Mouse (Mus musculus): ENCODE results near the gene Mrps27. TPM values are rescaled to one million over a fixed set of nuclear protein-coding genes. Genes with fewer than 3 reads are reported as not detected.

Mrps27 gene
- total and polyA plus RNA-seq, 3 experiments: 32.6 to 64.8 (median 46.8) TPM

GRCm38 (mm10) chr13:99369103-99369502 is 24.5 kb downstream of the Mrps27 start:
- H3K27me3 ChIP-seq (replicated peaks): no peaks in the 10 kb centered on the region
- H3K4me2 ChIP-seq (ENCODE audit: insufficient read depth, low read depth, poor library complexity, severe bottlenecking): no peak overlapping the region
- no peak overlapping the region for H3K9ac ChIP-seq (ENCODE audit: insufficient read depth, low read depth)
- TF ChIP-seq TCF12 (IDR thresholded peaks at IDR 0.05; ENCODE audit: low read depth, low read length): no peak
- TF ChIP-seq MEF2A (IDR thresholded peaks at IDR 0.05; ENCODE audit: borderline replicate concordance, low read depth, low read length): no peak
- no peak for TF ChIP-seq ELF1 (IDR thresholded peaks at IDR 0.05; ENCODE audit: low read depth, low read length)
- no peak for TF ChIP-seq IRF4 (IDR thresholded peaks at IDR 0.05; ENCODE audit: low read depth, low read length)
- TF ChIP-seq KAT2A (IDR thresholded peaks at IDR 0.05; ENCODE audit: insufficient replicate concordance, low read length): no peak
- no peak for TF ChIP-seq CHD1 (IDR thresholded peaks at IDR 0.05; ENCODE audit: low read depth, low read length)
- no peak for TF ChIP-seq HCFC1 (IDR thresholded peaks at IDR 0.05; ENCODE audit: low read depth, low read length)
- no peak for TF ChIP-seq RAD21 (IDR thresholded peaks at IDR 0.05; ENCODE audit: low read depth, low read length)
- TF ChIP-seq MAX (IDR thresholded peaks at IDR 0.05; ENCODE audit: low read length): no peak
- no peak for TF ChIP-seq ETS1 (conservative IDR thresholded peaks at IDR 0.05; ENCODE audit: low read depth, low read length)
- no peak for TF ChIP-seq USF2 (conservative IDR thresholded peaks at IDR 0.05; ENCODE audit: low read depth, low read length)
- no peak for TF ChIP-seq ZMIZ1 (IDR thresholded peaks at IDR 0.05; ENCODE audit: low read depth, low read length)
- TF ChIP-seq ZKSCAN1 (IDR thresholded peaks at IDR 0.05; ENCODE audit: borderline replicate concordance, low read depth, low read length): no peak
- no peak for TF ChIP-seq JUN (IDR thresholded peaks at IDR 0.05; ENCODE audit: insufficient read depth, low read depth, low read length)
- TF ChIP-seq USF1 (IDR thresholded peaks at IDR 0.05; ENCODE audit: low read depth, low read length): no peak
- TF ChIP-seq NELFE (IDR thresholded peaks at IDR 0.05; ENCODE audit: low read depth, low read length): no peak
- no peak for TF ChIP-seq PAX5 (IDR thresholded peaks at IDR 0.05; ENCODE audit: low read length)
- TF ChIP-seq CHD2 (IDR thresholded peaks at IDR 0.05; ENCODE audit: low read length): no peak
- no peaks in the 10 kb centered on the region for H3K9me3 ChIP-seq (replicated peaks; ENCODE audit: low read length)
- H3K36me3 ChIP-seq (replicated peaks in 1 of 2; ENCODE audit: control insufficient read depth in 1 of 2, insufficient read depth in 1 of 2, low read length in 1 of 2): peaks cover 23 to 79% of the 10 kb centered on the region in 2 experiments
- peaks cover 0 to 14% of the 10 kb centered on the region in 2 experiments; a peak in 2 of 4 replicates for H3K4me1 ChIP-seq (ENCODE audit: control insufficient read depth in 1 of 2, insufficient read depth in 2 of 2)
- H3K4me3 ChIP-seq (replicated peaks in 1 of 3; ENCODE audit: low read depth in 2 of 3, low read length in 2 of 3, poor library complexity in 1 of 3): no peak overlapping the region
- H3K27ac ChIP-seq (ENCODE audit: insufficient read depth, low read depth): no peak overlapping the region
- DNase-seq (ENCODE audit: extremely low read depth): no peak
- in situ Hi-C loops (cut with MboI; ENCODE audit: low pct_ligation_motif_present, low pct_unique_long_range_greater_than_20kb, low sequenced_read_pairs): no loop called here
- dilution Hi-C loops (cut with MboI; ENCODE audit: extremely low pct_ligation_motif_present, extremely low pct_unique_long_range_greater_than_20kb, low sequenced_read_pairs): no loop called here
- no peaks in the 10 kb centered on the region for H3K79me2 ChIP-seq (replicated peaks; ENCODE audit: control insufficient read depth, extremely low read depth, insufficient read depth, poor library complexity, severe bottlenecking)

DNA sequence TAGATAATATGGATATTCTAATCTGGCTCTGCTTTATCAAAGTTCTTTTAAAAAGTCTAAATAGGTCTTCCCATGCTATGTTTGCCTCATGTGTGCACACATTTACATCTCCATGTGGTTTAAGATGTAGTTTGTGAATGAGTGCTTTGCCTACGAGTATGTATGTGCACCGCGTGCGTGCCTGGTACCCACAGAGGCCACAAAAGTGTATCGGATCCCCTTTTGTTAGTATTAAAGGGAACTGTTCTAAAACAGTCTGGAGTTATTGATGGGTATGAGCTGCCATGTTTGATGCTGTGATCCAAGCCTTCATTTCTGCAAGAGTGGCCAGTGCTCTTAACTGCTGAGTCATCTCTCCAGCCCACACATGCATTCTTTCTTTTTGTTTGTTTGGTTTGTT is 26.7 kb downstream of the Mrps27 start:
- Histone ChIP-seq H3K36me3 (replicated peaks in 1 of 2; ENCODE audit: control insufficient read depth in 1 of 2, insufficient read depth in 1 of 2, low read length in 1 of 2) (peaks cover 16 to 69% of the 10 kb centered on the region in 2 experiments), H3K27me3 (replicated peaks) (no peaks in the 10 kb centered on the region), H3K27ac (ENCODE audit: insufficient read depth, low read depth) (no peak overlapping the region), H3K9ac (ENCODE audit: insufficient read depth, low read depth) (no peak overlapping the region), H3K79me2 (replicated peaks; ENCODE audit: control insufficient read depth, extremely low read depth, insufficient read depth, poor library complexity, severe bottlenecking) (no peaks in the 10 kb centered on the region), H3K9me3 (replicated peaks; ENCODE audit: low read length) (no peaks in the 10 kb centered on the region), H3K4me2 (ENCODE audit: insufficient read depth, low read depth, poor library complexity, severe bottlenecking) (no peak overlapping the region), H3K4me1 (ENCODE audit: control insufficient read depth in 1 of 2, insufficient read depth in 2 of 2) (peaks cover 0 to 16% of the 10 kb centered on the region in 2 experiments; a peak in 2 of 4 replicates), H3K4me3 (replicated peaks in 1 of 3; ENCODE audit: low read depth in 2 of 3, low read length in 2 of 3, poor library complexity in 1 of 3) (no peak overlapping the region)
- peak; percentile 65 for DNase-seq (ENCODE audit: extremely low read depth)
- dilution Hi-C loops (cut with MboI; ENCODE audit: extremely low pct_ligation_motif_present, extremely low pct_unique_long_range_greater_than_20kb, low sequenced_read_pairs): no loop called here
- TF ChIP-seq RAD21 (IDR thresholded peaks at IDR 0.05; ENCODE audit: low read depth, low read length) (no peak), MXI1 (IDR thresholded peaks at IDR 0.05; ENCODE audit: low read depth, low read length) (no peak), USF1 (IDR thresholded peaks at IDR 0.05; ENCODE audit: low read depth, low read length) (no peak), POLR2A (IDR thresholded peaks at IDR 0.05; ENCODE audit: low read depth, low read length) (no peak), ELF1 (IDR thresholded peaks at IDR 0.05; ENCODE audit: low read depth, low read length) (no peak), MAX (IDR thresholded peaks at IDR 0.05; ENCODE audit: low read length) (no peak), E2F4 (IDR thresholded peaks at IDR 0.05; ENCODE audit: insufficient replicate concordance, low read depth, low read length) (no peak), MAFK (IDR thresholded peaks at IDR 0.05; ENCODE audit: insufficient replicate concordance, low read length) (0 out of 2 replicates have a peak, but pooled peaks have one; percentile 8), EP300 (IDR thresholded peaks at IDR 0.05; ENCODE audit: low read length) (peak; percentile 27; the same call in 1 of the 2 replicates), IRF4 (IDR thresholded peaks at IDR 0.05; ENCODE audit: low read depth, low read length) (0 out of 2 replicates have a peak, but pooled peaks have one; percentile 24), BHLHE40 (IDR thresholded peaks at IDR 0.05; ENCODE audit: low read depth, low read length) (peak; percentile 76), MYC (IDR thresholded peaks at IDR 0.05; ENCODE audit: low read depth, low read length) (peak; percentile 36; the same call in 1 of the 2 replicates), UBTF (IDR thresholded peaks at IDR 0.05; ENCODE audit: low read depth, low read length) (no peak), MAZ (IDR thresholded peaks at IDR 0.05; ENCODE audit: low read depth, low read length) (no peak)
- in situ Hi-C loops (cut with MboI; ENCODE audit: low pct_ligation_motif_present, low pct_unique_long_range_greater_than_20kb, low sequenced_read_pairs): loop anchor here (10.0 kb wide), 1 partner anchor 474 kb away; no protein-coding TSS in a partner anchor
